Mouse (Mus musculus) intestine, embryonic 14.5 days (tissue): ENCODE measurements at regions not wholly inside any gene's neighbourhood (a gene's known extent, or its start where the extent isn't known, plus 50 kb on each side); places are given as distances from the start of the nearest gene placed in this dataset.

Source experiments
- ATAC-seq: fragments of 200-750 bp; cut with Nextera tagmentation; replicated peaks from 2 replicates; pipeline ENCODE4 v1.8.0; 2017; ENCODE audit warnings: low read depth, moderate number of reproducible peaks, moderate TSS enrichment, moderate library complexity; ENCODE audit not compliant: low FRiP score, low TSS enrichment
- DNase-seq: peaks from one replicate; pipeline ENCODE4 v3.0.0-alpha.2; 2018; ENCODE audit warnings: low spot score
- H3K27ac ChIP-seq: fragments of 300-500 bp; sonication (generic); 2 replicates; pipeline ENCODE4 v1.5.1; 2014; ENCODE audit warnings: low read depth, mild to moderate bottlenecking, control low read depth
- H3K27me3 ChIP-seq: fragments of 300-500 bp; sonication (generic); replicated peaks from 2 replicates; pipeline ENCODE4 v1.6.1; 2014; ENCODE audit warnings: low read length, control low read depth; ENCODE audit not compliant: control insufficient read depth, insufficient read depth
- H3K36me3 ChIP-seq: fragments of 300-500 bp; sonication (generic); 2 replicates; pipeline ENCODE4 v1.6.1; 2014; ENCODE audit warnings: low read length, control low read depth; ENCODE audit not compliant: control insufficient read depth, insufficient read depth
- H3K4me1 ChIP-seq: fragments of 300-500 bp; sonication (generic); replicated peaks from 2 replicates; pipeline ENCODE4 v1.6.1; 2014; ENCODE audit warnings: low read length, control low read depth, mixed read lengths; ENCODE audit not compliant: control insufficient read depth, insufficient read depth
- H3K4me2 ChIP-seq: fragments of 300-500 bp; sonication (generic); 2 replicates; pipeline ENCODE4 v1.6.1; 2014; ENCODE audit warnings: low read length
- H3K4me3 ChIP-seq: fragments of 300-500 bp; sonication (generic); 2 replicates; pipeline ENCODE4 v1.5.1; 2014; ENCODE audit warnings: low read depth, low read length, control low read depth, mixed read lengths
- H3K9ac ChIP-seq: fragments of 300-500 bp; sonication (generic); 2 replicates; pipeline ENCODE4 v1.6.1; 2014; ENCODE audit warnings: mild to moderate bottlenecking, low read length
- H3K9me3 ChIP-seq: fragments of 300-500 bp; sonication (generic); 2 replicates; pipeline ENCODE4 v1.6.1; 2016; ENCODE audit warnings: low read length, control low read depth; ENCODE audit not compliant: control insufficient read depth
- WGBS: fragments of 180-500 bp; shearing (Covaris S2); extraction: QIAGEN DNeasy Blood & Tissue Kit; methylation state at CpG from one replicate; pipeline ENCODE4 v1.1.7; 2014; 5-methylcytosine and 5-hydroxymethylcytosine counted together

- H3K9me3 ChIP-seq = no peaks in the 10 kb centered on the region
- no peak overlapping the region for H3K27ac ChIP-seq
- no peak for DNase-seq
- no peak overlapping the region for H3K4me3 ChIP-seq
- no peak overlapping the region for H3K9ac ChIP-seq
- no peak overlapping the region for H3K4me2 ChIP-seq
- 93% methylated on average over 3 of the region's 3 CpGs for WGBS
- no peaks in the 10 kb centered on the region for H3K4me1 ChIP-seq
- no peaks in the 10 kb centered on the region for H3K27me3 ChIP-seq
- ATAC-seq = no peak
- H3K36me3 ChIP-seq = no peaks in the 10 kb centered on the region
Measured at GRCm38 (mm10) chr16:62449735-62450134, 336.9 kb downstream of the Nsun3 start.

GRCm38 (mm10) chr16:62447380-62447779 is 339.2 kb downstream of the Nsun3 start:
- WGBS = 75% methylated on average over 3 of the region's 3 CpGs

DNA sequence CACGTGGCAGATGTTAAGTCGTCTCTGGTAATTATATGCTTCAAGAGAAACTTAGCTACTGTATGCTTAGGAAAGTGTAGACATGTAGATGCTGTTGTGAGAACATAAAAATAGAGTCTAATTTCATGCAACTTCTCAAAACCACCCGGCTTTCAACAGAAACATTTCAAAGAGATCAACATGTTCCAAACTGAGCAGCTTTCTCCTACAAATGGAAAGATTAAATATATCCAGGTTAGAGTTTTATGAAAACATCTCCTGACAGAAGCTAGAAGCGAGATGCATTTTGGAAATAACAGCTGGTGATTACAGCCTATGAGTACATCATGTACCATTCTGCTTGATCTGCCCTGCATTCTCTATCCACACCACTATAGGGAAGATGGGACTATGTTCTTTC is 345.4 kb downstream of the Nsun3 start:
- Histone ChIP-seq H3K27ac (no peak overlapping the region), H3K4me2 (no peak overlapping the region), H3K27me3 (no peaks in the 10 kb centered on the region), H3K9me3 (no peaks in the 10 kb centered on the region), H3K9ac (no peak overlapping the region), H3K36me3 (no peaks in the 10 kb centered on the region), H3K4me1 (no peaks in the 10 kb centered on the region), H3K4me3 (no peak overlapping the region)
- WGBS = 82% methylated on average over 4 of the region's 4 CpGs
- ATAC-seq (no peak), DNase-seq (no peak)

More at GRCm38 (mm10) chr16:62447380-62447779, 339.2 kb downstream of the Nsun3 start:
- DNase-seq (no peak), ATAC-seq (no peak)
- Histone ChIP-seq H3K4me1 (no peaks in the 10 kb centered on the region), H3K27ac (no peak overlapping the region), H3K9me3 (no peaks in the 10 kb centered on the region), H3K9ac (no peak overlapping the region), H3K4me2 (no peak overlapping the region), H3K27me3 (no peaks in the 10 kb centered on the region), H3K4me3 (no peak overlapping the region), H3K36me3 (no peaks in the 10 kb centered on the region)

DNA sequence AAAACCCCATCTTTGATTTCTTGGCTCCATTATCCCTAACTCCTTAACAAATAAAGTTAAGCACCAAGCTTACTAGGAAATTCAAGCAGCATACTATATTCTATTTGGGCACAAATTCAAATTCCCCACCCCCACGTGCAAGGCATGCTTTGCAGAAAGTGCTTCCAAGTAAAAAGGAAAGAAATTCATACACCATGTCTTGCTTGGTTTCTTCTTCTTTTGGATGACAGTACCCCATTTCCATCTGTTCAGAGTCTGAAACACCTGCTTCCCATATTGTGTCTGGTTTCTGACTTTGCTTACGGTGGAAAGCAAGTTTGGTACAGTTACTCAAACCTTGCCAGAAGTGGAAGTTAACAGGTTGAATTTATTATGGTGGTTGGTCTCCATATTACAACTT is 353.5 kb downstream of the Nsun3 start:
- 73% methylated on average over 2 of the region's 2 CpGs for WGBS
- H3K4me2 ChIP-seq = no peak overlapping the region
- no peak overlapping the region for H3K9ac ChIP-seq
- no peak for DNase-seq
- no peak for ATAC-seq
- H3K4me1 ChIP-seq = no peaks in the 10 kb centered on the region
- H3K27me3 ChIP-seq = no peaks in the 10 kb centered on the region
- H3K4me3 ChIP-seq = no peak overlapping the region
- H3K27ac ChIP-seq = no peak overlapping the region
- no peaks in the 10 kb centered on the region for H3K9me3 ChIP-seq
- no peaks in the 10 kb centered on the region for H3K36me3 ChIP-seq

DNA sequence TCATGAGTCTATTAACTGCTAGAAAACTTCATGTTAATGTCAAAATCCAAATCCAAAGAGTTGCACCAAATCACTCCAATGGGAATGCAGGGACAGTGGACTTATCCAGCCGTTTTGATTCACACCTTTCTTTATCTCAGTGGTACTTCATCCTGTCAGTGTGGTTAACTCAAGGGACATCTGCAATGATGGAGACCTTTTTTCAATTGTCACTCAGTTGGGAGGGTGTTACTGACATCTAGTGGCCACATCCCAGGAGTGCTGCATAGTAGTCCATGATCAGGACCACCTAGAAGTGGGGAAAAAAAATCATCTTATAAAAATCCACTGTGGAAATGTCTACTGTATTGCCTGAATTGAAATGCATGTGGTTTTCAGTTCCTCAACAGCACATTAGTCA is 372.1 kb downstream of the Nsun3 start:
- no peaks in the 10 kb centered on the region for H3K36me3 ChIP-seq
- 15% methylated on average over 1 of the region's 1 CpGs for WGBS
- no peak overlapping the region for H3K4me3 ChIP-seq
- no peak overlapping the region for H3K27ac ChIP-seq
- no peak overlapping the region for H3K4me2 ChIP-seq
- no peaks in the 10 kb centered on the region for H3K9me3 ChIP-seq
- H3K4me1 ChIP-seq = no peaks in the 10 kb centered on the region
- DNase-seq (peak; percentile 52), ATAC-seq (no peak)
- H3K27me3 ChIP-seq = no peaks in the 10 kb centered on the region
- no peak overlapping the region for H3K9ac ChIP-seq

DNA sequence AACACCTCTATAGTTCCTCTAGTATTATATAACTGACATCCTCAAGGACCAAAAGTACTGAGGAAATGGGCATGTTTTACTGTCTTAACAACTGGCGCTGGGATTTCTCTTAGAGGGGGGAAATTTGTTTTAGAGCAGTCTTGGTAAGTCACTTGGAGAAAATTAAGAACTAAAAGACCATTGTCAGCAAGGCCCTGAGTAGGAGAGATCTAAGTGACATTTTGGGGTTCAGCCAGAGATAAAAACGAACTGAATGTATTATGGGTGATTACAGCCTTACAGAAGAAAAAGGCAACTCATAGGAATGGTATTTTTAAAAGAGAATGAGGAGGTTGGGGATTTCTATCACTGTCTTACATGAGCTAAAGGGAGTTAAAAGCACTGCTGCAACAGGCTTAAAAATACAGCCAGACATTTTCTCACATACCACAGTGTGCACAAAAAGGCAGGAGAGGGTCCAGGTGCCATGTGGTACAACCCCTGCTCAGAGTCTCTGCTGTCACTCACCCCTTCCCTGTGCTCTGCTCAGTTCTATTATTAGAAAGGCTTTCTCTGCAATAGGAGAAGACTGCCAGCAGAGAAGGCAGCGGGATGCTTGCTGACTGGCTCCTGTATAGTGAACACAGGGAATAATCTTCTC is 379.0 kb downstream of the Nsun3 start:
- Histone ChIP-seq H3K36me3 (no peaks in the 10 kb centered on the region), H3K4me3 (no peak overlapping the region), H3K4me2 (no peak overlapping the region), H3K27ac (no peak overlapping the region), H3K9me3 (no peaks in the 10 kb centered on the region), H3K9ac (no peak overlapping the region), H3K27me3 (no peaks in the 10 kb centered on the region), H3K4me1 (no peaks in the 10 kb centered on the region)
- WGBS = 70% methylated on average over 3 of the region's 3 CpGs
- ATAC-seq = no peak
- DNase-seq = no peak

- Histone ChIP-seq H3K27ac (no peak overlapping the region), H3K9me3 (no peaks in the 10 kb centered on the region), H3K4me2 (no peak overlapping the region), H3K9ac (no peak overlapping the region), H3K36me3 (no peaks in the 10 kb centered on the region), H3K4me3 (no peak overlapping the region), H3K27me3 (no peaks in the 10 kb centered on the region), H3K4me1 (no peaks in the 10 kb centered on the region)
- DNase-seq = no peak
- ATAC-seq = no peak
- WGBS = 53% methylated on average over 2 of the region's 2 CpGs
Measured at GRCm38 (mm10) chr16:62406458-62406857, 380.2 kb downstream of the Nsun3 start.

DNA sequence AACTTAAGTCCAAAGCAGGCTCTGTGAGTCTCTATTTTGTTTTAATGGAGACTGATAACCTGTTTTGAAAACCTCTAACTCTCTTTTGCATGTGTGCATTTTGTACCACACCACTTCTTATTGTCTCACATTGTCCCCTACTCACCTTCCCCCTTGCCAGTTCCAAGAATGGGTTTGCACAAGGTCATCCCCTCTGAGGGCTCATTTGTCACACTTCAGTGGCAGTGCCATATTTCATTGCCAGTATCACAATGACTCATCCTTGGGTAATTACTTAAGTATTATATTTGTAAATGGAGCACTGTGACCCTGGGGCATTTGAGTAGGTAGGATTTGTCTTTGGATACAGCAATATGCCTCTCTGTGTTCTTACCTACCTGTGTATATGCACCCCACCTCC is 429.3 kb downstream of the Nsun3 start:
- no peak overlapping the region for H3K4me3 ChIP-seq
- no peak overlapping the region for H3K9ac ChIP-seq
- DNase-seq (no peak), ATAC-seq (no peak)
- no peaks in the 10 kb centered on the region for H3K36me3 ChIP-seq
- H3K9me3 ChIP-seq = no peaks in the 10 kb centered on the region
- no peaks in the 10 kb centered on the region for H3K4me1 ChIP-seq
- H3K4me2 ChIP-seq = no peak overlapping the region
- H3K27me3 ChIP-seq = no peaks in the 10 kb centered on the region
- no peak overlapping the region for H3K27ac ChIP-seq

DNA sequence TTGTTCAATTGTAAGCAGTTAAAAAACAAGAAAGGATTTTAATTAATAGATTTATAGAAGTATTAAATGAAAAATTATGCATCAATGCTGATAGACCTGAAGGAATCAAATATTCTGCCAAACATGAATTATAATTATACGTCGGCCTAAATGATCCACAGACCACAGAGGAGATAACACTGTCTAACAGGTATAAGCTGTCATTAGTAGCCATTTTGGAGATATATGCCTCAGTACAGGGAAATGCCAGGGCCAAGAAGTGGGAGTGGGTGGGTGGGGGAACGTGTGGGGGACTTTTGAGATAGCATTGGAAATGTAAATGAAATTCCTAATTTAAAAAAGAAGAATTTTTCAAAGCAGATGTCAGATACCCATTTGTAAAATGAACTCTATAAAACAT is 430.3 kb downstream of the Nsun3 start:
- WGBS = 74% methylated on average over 3 of the region's 3 CpGs

More for the DNA sequence above, 430.3 kb downstream of the Nsun3 start:
- Histone ChIP-seq H3K27me3 (no peaks in the 10 kb centered on the region), H3K4me3 (no peak overlapping the region), H3K27ac (no peak overlapping the region), H3K36me3 (no peaks in the 10 kb centered on the region), H3K9ac (no peak overlapping the region), H3K4me2 (no peak overlapping the region), H3K4me1 (no peaks in the 10 kb centered on the region), H3K9me3 (no peaks in the 10 kb centered on the region)
- DNase-seq = no peak
- no peak for ATAC-seq
